Mouse (Mus musculus) layer of hippocampus, adult 11-12 months (tissue): ENCODE measurements around the gene Zzz3.

Experiments
- DNase-seq: peaks from one replicate; pipeline ENCODE4 v3.0.0; 2022; ENCODE audit warnings: low spot score

The Zzz3 gene

DNA sequence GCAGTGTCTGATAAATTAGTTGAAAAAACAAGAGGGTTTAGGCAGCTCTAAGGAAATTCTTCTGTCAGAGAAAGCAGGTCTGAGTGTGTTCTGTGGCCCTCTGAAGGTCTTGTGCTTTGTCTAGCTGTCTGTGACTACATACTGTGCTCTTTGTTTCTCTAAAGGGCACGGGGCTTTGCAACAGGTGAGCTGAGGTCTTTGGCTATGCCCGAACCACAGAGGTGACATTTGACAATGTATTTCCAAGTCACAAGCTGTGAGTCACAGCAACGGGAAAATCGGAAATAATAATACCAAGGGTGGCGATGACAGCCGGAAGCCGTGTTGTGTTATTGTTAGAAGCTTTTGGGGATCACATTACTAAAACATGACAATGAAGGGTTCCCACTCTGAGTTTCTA lies 101.8 kb downstream of the Zzz3 start:
- DNase-seq, result no peak

- DNase-seq, result no peak
Observed at GRCm38 (mm10) chr3:152497842-152498241, 102.6 kb downstream of the Zzz3 start.

DNA sequence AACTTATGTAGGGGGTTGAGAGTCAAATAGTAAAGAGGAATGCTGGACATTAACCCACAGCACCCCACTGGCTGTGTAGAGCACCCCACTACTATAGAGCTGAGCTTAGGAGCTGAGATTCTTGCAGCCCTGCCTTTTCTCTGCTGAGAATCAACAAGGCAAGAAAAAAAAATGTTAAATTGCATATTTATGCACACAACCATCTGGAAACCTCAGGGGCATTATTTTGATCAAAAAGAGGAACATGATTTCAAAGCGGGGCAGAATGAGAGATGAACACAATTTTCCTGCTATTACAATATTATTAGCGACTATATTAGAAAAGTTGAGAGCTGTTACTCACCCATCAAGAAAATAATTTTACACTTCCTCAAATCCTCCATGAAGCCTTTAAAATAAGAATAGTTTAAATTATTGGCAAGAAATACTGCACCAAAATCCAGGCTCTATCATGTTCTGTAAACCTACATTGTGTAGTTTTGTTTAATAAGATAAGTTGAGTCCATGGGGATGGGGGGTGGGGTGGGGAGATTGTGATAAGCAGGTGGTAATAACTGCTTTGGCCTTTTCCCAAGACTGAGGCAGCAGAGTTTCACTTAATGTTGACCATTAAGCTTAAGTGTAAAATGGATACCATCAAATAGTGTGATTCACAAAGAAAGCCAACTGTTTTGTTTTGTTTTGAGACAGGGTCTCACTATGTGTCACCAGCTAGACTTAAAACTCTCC lies 103.9 kb downstream of the Zzz3 start:
- DNase-seq, result no peak

- no peak for DNase-seq
Observed at GRCm38 (mm10) chr3:152507900-152508299, 112.6 kb downstream of the Zzz3 start.

DNA sequence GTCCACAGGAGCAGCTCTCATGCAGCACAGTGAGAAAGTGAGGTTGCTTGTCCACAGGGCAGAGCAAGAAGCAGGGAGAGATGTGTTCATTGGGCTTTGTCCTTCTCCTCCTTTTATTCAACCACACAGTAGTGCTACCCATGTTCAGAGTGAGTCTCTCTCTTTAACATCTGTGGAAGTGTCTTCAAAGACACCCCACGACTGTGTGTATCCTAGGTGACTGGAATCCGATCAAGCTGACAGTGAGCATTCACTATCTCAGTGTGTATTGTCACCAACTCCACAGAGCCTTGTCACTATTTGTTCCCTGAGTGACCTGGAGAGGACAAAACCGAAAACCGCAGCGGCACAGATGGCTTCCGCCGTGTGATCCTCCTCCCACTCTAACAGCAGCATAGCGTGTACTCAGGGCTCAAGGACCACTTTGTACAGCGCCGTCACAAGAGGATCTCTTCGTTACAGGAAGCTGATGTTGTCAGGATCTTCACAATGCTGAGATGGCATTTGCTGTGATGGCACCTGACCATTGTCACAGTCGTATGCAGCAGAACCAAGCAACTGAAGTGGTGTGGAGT lies 113.2 kb downstream of the Zzz3 start:
- DNase-seq, result no peak

GRCm38 (mm10) chr3:152509268-152509667 lies 114.0 kb downstream of the Zzz3 start:
- DNase-seq, result no peak
